ENCODE assay signal across 15 mouse cellular contexts in the genomic region with DNA sequence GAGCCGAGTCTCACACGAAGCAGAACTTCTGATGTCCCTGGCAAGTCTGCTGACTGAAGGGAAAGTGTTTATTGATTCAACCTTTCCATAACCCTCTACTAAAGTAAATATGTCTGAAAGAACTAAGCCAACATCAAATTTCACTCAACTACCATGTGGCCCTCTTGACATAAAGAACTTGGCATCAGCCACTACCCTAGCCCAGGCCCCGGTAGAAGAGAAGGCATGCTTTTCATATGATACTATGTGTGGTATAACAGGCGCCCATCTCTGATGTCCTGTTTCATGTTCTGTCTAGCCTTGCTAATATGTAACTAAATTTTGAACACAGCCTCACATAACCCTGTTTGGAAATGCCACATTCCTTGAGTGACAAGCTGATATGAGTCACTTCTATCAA.
"Had no signal": no experiment of that assay in that cellular context is flagged by ENCODE, and none has a peak within 500 bp of the region (broad histone marks: within the 10 kb centered on the region; RNA-seq: fewer than 3 reads in every experiment).

No protein-coding gene starts in this region.

- H3K36me3 ChIP-seq: liver, embryonic 12.5 days; midbrain, embryonic 13.5 days; midbrain, embryonic 15.5 days; neural tube, embryonic 12.5 days; stomach, embryonic 15.5 days had no signal

- H3K9me3 ChIP-seq: liver, embryonic 12.5 days; midbrain, embryonic 13.5 days; midbrain, embryonic 15.5 days; neural tube, embryonic 12.5 days; stomach, embryonic 15.5 days had no signal

- H3K4me1 ChIP-seq: liver, embryonic 12.5 days; megakaryocyte, embryonic 14.5 days; midbrain, embryonic 13.5 days; midbrain, embryonic 15.5 days; neural tube, embryonic 12.5 days; stomach, embryonic 15.5 days had no signal

- H3K4me3 ChIP-seq: liver, embryonic 12.5 days; megakaryocyte, embryonic 14.5 days; midbrain, embryonic 13.5 days; midbrain, embryonic 15.5 days; neural tube, embryonic 12.5 days; stomach, embryonic 15.5 days had no signal

- H3K4me2 ChIP-seq: liver, embryonic 12.5 days; midbrain, embryonic 11.5 days; midbrain, embryonic 13.5 days; midbrain, embryonic 15.5 days; neural tube, embryonic 12.5 days; stomach, embryonic 15.5 days had no signal

- H3K27me3 ChIP-seq: liver, embryonic 12.5 days; megakaryocyte, embryonic 14.5 days; midbrain, embryonic 13.5 days; midbrain, embryonic 15.5 days; neural tube, embryonic 12.5 days; stomach, embryonic 15.5 days had no signal

- DNase-seq: lung, adult 2 months; right cerebral cortex, postnatal 14 days; thymus, adult 2 months; thymus, postnatal 25 days; thymus, postnatal 4 days had no signal

- ATAC-seq: liver, embryonic 12.5 days; midbrain, embryonic 13.5 days; midbrain, embryonic 15.5 days had no signal

- H3K27ac ChIP-seq: liver, embryonic 12.5 days; liver, embryonic 14.5 days; macrophage; midbrain, embryonic 13.5 days; midbrain, embryonic 15.5 days; neural tube, embryonic 12.5 days; stomach, embryonic 15.5 days; stomach, postnatal 0 days had no signal

- H3K9ac ChIP-seq: liver, embryonic 12.5 days; liver, embryonic 14.5 days; midbrain, embryonic 13.5 days; midbrain, embryonic 15.5 days; neural tube, embryonic 12.5 days; stomach, embryonic 15.5 days had no signal
